Mouse (Mus musculus): ENCODE data around the gene Tstd2. TPM values are rescaled to one million over a fixed set of nuclear protein-coding genes. Genes with fewer than 3 reads are reported as not detected.

Gene Tstd2
- 10 to 100 TPM; 14.5 to 15.1 TPM for total RNA-seq (2021)

- peak; percentile 86 for DNase-seq (ENCODE audit: low spot score)
- intact Hi-C loops (cut with DNase I), result loop anchor here (5.0 kb wide), 1 partner anchor 54 kb away; no protein-coding TSS in a partner anchor
Observed at GRCm38 (mm10) chr4:46138287-46139222, at the start of gene Tstd2, which contains the start of gene Ncbp1. Tstd2 (minus strand) TSS chr4:46138694. Ncbp1 (plus strand) TSS chr4:46138613.

- intact Hi-C loops (cut with DNase I), result no loop called here
- no peak for DNase-seq (ENCODE audit: low spot score)
Observed at GRCm38 (mm10) chr4:46186466-46186865, 48.0 kb upstream of the Tstd2 start.

- intact Hi-C loops (cut with DNase I), result no loop called here
- no peak for DNase-seq (ENCODE audit: low spot score)
Observed at GRCm38 (mm10) chr4:46185890-46186289, 47.4 kb upstream of the Tstd2 start.

DNA sequence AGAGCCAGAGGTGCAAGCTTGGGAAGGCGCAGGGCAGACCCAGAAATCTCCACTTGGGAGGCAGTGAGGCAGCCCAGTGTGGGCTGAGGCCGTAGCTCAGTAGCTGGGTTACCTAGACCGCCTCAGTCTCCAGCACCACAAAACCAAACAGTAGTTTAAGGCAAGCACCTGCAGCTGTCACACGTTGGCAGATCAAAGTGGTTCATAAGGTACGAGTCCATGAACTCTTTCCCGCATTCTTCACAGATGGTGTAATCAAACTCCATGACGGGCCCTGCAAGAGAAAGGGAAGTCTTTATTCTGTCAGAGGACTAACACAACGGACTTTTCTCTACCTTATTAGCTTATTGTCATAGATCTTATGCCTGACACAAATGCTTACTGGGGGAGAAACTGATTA lies 46.9 kb upstream of the Tstd2 start:
- intact Hi-C loops (cut with DNase I), result no loop called here
- no peak for DNase-seq (ENCODE audit: low spot score)

DNA sequence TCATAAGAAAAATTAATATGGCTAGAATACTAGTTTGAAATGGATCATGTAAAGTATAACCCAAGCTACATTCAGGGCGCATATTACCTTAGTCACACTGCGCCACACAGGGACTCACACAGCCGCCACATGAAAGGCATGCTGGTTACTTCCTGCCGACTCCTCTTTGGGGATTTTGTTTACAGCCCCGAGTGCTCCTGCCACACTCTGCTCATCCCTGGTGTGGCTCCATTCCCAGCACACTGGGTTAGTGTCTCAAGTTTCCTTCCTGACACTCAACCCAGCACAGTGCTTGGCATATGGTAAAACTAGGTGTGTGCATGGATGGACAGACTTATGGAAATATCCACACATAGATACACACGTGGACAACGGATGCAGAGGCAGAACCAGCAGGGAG lies 43.7 kb upstream of the Tstd2 start:
- DNase-seq (ENCODE audit: low spot score), result no peak
- intact Hi-C loops (cut with DNase I), result no loop called here

GRCm38 (mm10) chr4:46181168-46181567 lies 42.7 kb upstream of the Tstd2 start:
- DNase-seq (ENCODE audit: low spot score), result no peak
- intact Hi-C loops (cut with DNase I), result no loop called here

GRCm38 (mm10) chr4:46177496-46177895 lies 39.0 kb upstream of the Tstd2 start:
- intact Hi-C loops (cut with DNase I), result no loop called here
- DNase-seq (ENCODE audit: low spot score), result no peak

DNA sequence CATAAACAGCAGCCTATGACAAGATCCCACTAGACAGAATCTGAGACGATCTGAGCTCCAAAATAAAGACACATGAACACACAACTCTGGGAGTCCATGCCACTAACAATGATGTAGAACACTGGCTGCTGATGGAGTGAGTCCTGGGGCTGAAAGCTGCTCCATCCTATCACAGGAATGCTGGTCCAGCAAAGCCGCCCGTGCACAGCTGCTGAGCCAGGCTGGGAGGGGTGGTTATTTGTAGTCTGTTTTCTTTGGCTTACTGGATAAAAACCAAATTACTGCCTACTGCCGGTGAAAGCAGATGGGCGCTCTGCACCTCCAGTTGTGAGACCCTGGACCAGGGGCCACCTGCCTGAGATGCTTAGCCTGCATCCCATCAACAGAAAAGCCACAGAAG lies 38.5 kb upstream of the Tstd2 start:
- intact Hi-C loops (cut with DNase I), result no loop called here
- DNase-seq (ENCODE audit: low spot score), result no peak

- DNase-seq (ENCODE audit: low spot score), result no peak
- intact Hi-C loops (cut with DNase I), result no loop called here
Observed at GRCm38 (mm10) chr4:46176313-46176712, 37.8 kb upstream of the Tstd2 start.

DNA sequence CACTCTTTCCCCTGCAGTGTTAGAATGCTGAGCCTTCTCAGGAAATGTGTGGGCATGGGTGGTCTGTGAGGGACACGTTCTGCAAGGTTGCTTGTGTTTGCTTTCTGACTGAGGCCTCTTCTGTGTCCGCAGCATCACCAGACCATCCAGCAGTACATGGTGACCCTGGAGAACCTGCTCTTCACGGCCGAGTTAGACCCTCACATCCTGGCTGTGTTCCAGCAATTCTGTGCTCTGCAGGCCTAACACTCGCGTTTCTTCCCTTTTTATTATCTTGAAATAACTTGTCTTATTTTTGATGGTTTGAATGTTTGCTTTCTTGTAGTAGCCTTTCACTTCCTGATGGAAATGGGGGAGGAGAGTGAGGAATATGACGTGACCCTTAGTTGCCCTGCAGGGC lies 33.3 kb upstream of the Tstd2 start:
- intact Hi-C loops (cut with DNase I), result no loop called here
- no peak for DNase-seq (ENCODE audit: low spot score)

DNA sequence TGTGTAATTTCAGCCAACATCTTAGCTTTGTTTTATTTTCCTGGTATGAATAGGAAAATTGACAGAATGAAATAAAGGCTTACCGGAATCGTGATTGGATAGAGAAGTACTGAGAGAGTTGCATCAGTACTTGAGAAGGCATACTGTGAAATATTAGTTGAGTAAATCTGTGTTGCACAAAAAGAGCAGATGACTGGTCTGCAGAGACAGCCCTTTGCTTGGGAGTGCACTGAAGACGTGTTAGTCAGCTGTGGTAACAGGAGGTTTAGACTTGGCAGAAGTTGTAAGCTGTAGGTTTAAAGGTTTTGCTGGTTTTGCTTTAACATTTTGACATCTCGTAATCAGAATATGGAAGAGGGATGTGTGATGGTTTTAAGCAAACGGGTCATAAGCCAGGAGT lies 27.3 kb upstream of the Tstd2 start:
- intact Hi-C loops (cut with DNase I), result no loop called here
- no peak for DNase-seq (ENCODE audit: low spot score)

GRCm38 (mm10) chr4:46164027-46164426 lies 25.5 kb upstream of the Tstd2 start:
- no peak for DNase-seq (ENCODE audit: low spot score)
- intact Hi-C loops (cut with DNase I), result no loop called here

DNA sequence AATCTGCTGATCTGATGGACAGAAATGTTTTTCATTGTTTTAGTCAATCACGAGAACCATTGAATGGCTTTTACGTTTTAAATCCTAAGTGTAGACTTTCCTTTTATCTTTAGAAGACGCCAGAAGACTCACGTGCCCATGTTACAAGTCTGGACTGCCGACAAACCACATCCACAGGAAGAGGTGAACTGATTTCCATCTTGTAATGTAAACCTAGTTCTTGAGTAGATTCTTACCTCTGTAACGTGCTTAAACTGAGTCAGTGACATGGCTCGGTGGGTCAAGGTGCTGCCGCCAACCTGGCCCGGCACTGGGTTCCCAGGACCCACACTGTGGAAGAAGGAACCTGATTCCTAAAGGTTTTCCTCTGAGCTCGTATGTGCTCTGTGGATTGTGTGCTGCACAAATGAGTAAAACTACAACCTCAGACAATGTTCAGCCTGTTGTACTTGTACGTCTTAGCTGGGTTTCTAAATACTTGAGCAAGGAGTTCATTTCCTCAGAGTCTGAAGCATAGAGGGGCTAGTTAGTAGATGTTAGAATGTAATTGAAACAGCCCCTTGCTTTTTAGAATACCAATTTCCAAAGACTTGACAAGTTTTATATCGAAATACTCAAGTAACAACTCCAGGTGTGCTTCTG lies 13.5 kb upstream of the Tstd2 start:
- no peak for DNase-seq (ENCODE audit: low spot score)
- intact Hi-C loops (cut with DNase I), result no loop called here

- no peak for DNase-seq (ENCODE audit: low spot score)
- intact Hi-C loops (cut with DNase I), result no loop called here
Observed at GRCm38 (mm10) chr4:46146881-46147280, 8.4 kb upstream of the Tstd2 start.

- intact Hi-C loops (cut with DNase I), result no loop called here
Observed at GRCm38 (mm10) chr4:46144323-46144722, 5.8 kb upstream of the Tstd2 start.

DNA sequence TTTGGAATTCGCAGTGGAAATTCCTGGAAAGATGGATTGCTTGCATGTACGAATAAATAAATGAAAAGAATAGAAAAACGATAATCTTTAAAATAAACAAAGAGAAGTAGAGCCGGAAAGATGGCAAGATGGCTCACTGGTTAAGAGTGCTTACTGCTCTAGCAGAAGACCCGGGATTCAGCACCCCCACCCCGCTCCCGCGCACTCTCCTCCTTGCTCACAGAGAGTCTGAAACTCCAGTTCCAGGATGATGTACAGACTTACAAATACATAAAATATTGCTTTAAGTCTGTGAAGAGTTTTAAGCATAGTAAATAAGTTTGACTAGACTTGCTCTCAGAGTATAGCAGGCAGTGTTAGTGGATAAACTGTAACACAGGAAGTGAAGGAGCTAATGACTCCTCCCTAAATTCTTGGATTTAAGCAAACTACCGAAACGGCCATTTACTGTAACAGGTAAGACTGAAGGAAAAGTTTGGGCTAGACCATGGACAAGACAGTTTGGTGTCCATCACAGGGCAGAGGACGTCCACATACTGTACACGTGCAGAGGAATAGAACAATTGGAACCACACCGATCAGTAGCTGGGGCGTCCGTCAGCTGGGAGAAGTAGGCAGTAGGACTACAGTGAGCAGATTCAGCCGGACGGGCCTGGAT lies 736 bp downstream of the Tstd2 start:
- intact Hi-C loops (cut with DNase I), result loop anchor here (5.0 kb wide), 1 partner anchor 55 kb away; no protein-coding TSS in a partner anchor
- DNase-seq (ENCODE audit: low spot score), result no peak

More at GRCm38 (mm10) chr4:46144323-46144722, 5.8 kb upstream of the Tstd2 start:
- no peak for DNase-seq (ENCODE audit: low spot score)

DNA sequence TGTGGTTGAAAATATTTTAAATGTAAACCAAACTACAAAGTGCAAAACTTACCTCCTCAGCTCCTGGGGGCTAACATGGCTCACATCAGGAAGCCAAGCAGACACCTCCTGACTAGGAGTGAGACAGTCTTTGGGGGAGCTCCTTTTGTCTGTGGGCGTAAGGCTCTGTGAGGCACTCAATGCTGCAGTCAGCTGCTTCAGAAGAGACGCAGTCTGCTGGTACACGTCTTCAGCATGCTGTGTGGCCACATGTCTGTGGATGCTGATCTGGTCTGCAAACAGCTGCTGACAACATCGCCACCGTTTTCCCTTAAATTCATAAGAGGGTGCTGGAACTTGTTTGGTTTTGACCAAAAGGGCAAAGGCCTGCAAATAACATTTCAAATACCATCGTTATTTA lies 6.7 kb downstream of the Tstd2 start:
- intact Hi-C loops (cut with DNase I), result no loop called here
- no peak for DNase-seq (ENCODE audit: low spot score)

DNA sequence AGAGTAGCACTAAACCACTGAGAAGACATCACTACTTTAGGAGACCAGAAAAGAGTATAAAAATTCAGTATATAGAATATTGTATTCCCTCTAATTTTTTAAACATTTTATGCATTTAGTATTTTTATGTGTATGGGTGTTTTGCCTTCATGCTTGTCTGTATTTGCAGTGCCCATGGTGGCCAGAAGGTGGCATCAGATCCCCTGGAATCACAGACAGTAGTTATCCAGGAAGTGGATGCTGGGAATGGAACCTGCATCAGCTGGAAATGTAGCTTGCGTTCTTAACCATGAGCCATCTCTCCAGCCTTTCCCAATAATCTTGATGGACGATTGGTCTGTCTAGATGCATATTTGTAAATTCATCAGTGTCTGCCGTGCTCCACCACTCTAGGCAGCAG lies 8.3 kb downstream of the Tstd2 start:
- intact Hi-C loops (cut with DNase I), result no loop called here
- DNase-seq (ENCODE audit: low spot score), result no peak

- DNase-seq (ENCODE audit: low spot score), result no peak
- intact Hi-C loops (cut with DNase I), result loop anchor here (2.0 to 5.0 kb wide), 2 partner anchors 102 to 157 kb away; no protein-coding TSS in a partner anchor
Observed at GRCm38 (mm10) chr4:46129311-46130004, 9.0 kb downstream of the Tstd2 start.

DNA sequence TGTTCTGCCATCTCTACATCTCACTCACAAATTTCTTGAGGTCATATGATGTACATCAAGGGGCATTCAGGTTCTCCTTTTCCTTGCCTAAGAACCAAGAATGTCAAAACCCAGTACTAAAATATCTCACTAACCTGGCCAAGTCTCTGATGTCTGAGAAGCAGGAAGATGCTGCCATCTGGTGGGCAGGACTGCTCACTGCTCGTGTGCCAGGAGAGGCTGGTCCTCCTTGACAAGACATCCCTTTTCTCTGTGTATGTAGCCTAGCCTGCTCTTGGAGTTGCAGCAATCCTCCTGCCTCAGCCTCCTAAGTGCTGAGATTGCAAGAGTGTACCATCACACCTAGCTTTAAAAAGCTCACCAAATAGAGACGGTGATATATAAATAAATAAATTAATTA lies 12.0 kb downstream of the Tstd2 start:
- intact Hi-C loops (cut with DNase I), result loop anchor here (2.0 to 5.0 kb wide), 2 partner anchors 99 to 184 kb away; no protein-coding TSS in a partner anchor
- peak; percentile 6 for DNase-seq (ENCODE audit: low spot score)

Data from heart, postnatal 25 days (tissue).